Mouse (Mus musculus) intestine, embryonic 16.5 days (tissue): ENCODE measurements around the gene Sema4d. TPM values are rescaled to one million over a fixed set of nuclear protein-coding genes. Genes with fewer than 3 reads are reported as not detected.

ENCODE experiments used
- ATAC-seq: fragments of 200-750 bp; cut with Nextera tagmentation; 2 replicates; pipeline ENCODE4 v1.8.0; 2017; ENCODE audit warnings: moderate TSS enrichment, moderate library complexity
- H3K27ac ChIP-seq: fragments of 300-500 bp; sonication (generic); 2 replicates; pipeline ENCODE4 v1.5.1; 2014; ENCODE audit warnings: mild to moderate bottlenecking, low read length
- H3K27me3 ChIP-seq: fragments of 300-500 bp; sonication (generic); replicated peaks from 2 replicates; pipeline ENCODE4 v1.6.1; 2014; ENCODE audit warnings: low read length, control low read depth, mixed read lengths; ENCODE audit not compliant: control insufficient read depth, insufficient read depth
- H3K36me3 ChIP-seq: fragments of 300-500 bp; sonication (generic); 2 replicates; pipeline ENCODE4 v1.6.1; 2014; ENCODE audit warnings: low read length, control low read depth; ENCODE audit not compliant: control insufficient read depth, insufficient read depth
- H3K4me1 ChIP-seq: fragments of 300-500 bp; sonication (generic); 2 replicates; pipeline ENCODE4 v1.6.1; 2014; ENCODE audit warnings: low read length, control low read depth, mixed read lengths; ENCODE audit not compliant: control insufficient read depth, insufficient read depth
- H3K4me2 ChIP-seq: fragments of 300-500 bp; sonication (generic); 2 replicates; pipeline ENCODE4 v1.6.1; 2014; ENCODE audit warnings: low read depth, low read length, control low read depth
- H3K4me3 ChIP-seq: fragments of 300-500 bp; sonication (generic); 2 replicates; pipeline ENCODE4 v1.5.1; 2014; ENCODE audit warnings: mild to moderate bottlenecking, low read length
- H3K9ac ChIP-seq: fragments of 300-500 bp; sonication (generic); 2 replicates; pipeline ENCODE4 v1.6.1; 2014; ENCODE audit warnings: low read depth, low read length
- H3K9me3 ChIP-seq: fragments of 300-500 bp; sonication (generic); 2 replicates; pipeline ENCODE4 v1.6.1; 2016; ENCODE audit warnings: low read length, control low read depth; ENCODE audit not compliant: control insufficient read depth
- WGBS: fragments of 180-500 bp; shearing (Covaris S2); extraction: QIAGEN DNeasy Blood & Tissue Kit; methylation state at CpG from one replicate; pipeline ENCODE4 v1.1.7; 2014; 5-methylcytosine and 5-hydroxymethylcytosine counted together
- polyA plus RNA-seq: library from polyadenylated mRNA; unstranded; fragments of >200 nt; fragmentation: Nextera tagmentation; extraction: Ambion mirVana; gene quantifications from 2 replicates; pipeline ENCODE4 v1.2.1, GENCODE M21; 2015

Gene Sema4d
- polyA plus RNA-seq, 1 experiment from 2014 or later: 5.7 TPM

- Histone ChIP-seq H3K4me2 (no peak overlapping the region), H3K9me3 (no peaks in the 10 kb centered on the region), H3K36me3 (peaks cover 16% of the 10 kb centered on the region), H3K4me1 (peaks cover 22% of the 10 kb centered on the region), H3K27ac (no peak overlapping the region), H3K9ac (no peak overlapping the region), H3K4me3 (no peak overlapping the region), H3K27me3 (no peaks in the 10 kb centered on the region)
- 57% methylated on average over 1 of the region's 1 CpGs for WGBS
- ATAC-seq: no peak
Observed at GRCm38 (mm10) chr13:51649740-51650139, 143.8 kb downstream of the Sema4d start.

- Histone ChIP-seq H3K4me1 (peaks cover 24% of the 10 kb centered on the region), H3K9ac (no peak overlapping the region; the same call in 1 of the 2 replicates), H3K36me3 (peaks cover 9% of the 10 kb centered on the region), H3K27ac (no peak overlapping the region), H3K27me3 (no peaks in the 10 kb centered on the region), H3K9me3 (no peaks in the 10 kb centered on the region), H3K4me3 (no peak overlapping the region; the same call in 1 of the 2 replicates), H3K4me2 (peak overlapping the region; percentile 67; the same call in 1 of the 2 replicates)
- no peak for ATAC-seq
- 78% methylated on average over 4 of the region's 4 CpGs for WGBS
Observed at GRCm38 (mm10) chr13:51648237-51648636, 145.3 kb downstream of the Sema4d start.

GRCm38 (mm10) chr13:51647770-51648169 is 145.8 kb downstream of the Sema4d start:
- Histone ChIP-seq H3K9me3 (no peaks in the 10 kb centered on the region), H3K4me2 (peak overlapping the region; percentile 67), H3K4me3 (peak overlapping the region; percentile 49), H3K27me3 (no peaks in the 10 kb centered on the region), H3K27ac (no peak overlapping the region), H3K4me1 (peaks cover 24% of the 10 kb centered on the region), H3K36me3 (peaks cover 5% of the 10 kb centered on the region; the same call in 1 of the 2 replicates), H3K9ac (no peak overlapping the region; the same call in 1 of the 2 replicates)
- no peak for ATAC-seq
- 79% methylated on average over 3 of the region's 3 CpGs for WGBS

GRCm38 (mm10) chr13:51646362-51647027 is 147.1 kb downstream of the Sema4d start:
- no peaks in the 10 kb centered on the region for H3K27me3 ChIP-seq
- H3K4me2 ChIP-seq: peak overlapping the region; percentile 67
- peaks cover 3% of the 10 kb centered on the region; the same call in 1 of the 2 replicates for H3K36me3 ChIP-seq
- peak overlapping the region; percentile 78 for H3K4me3 ChIP-seq
- H3K9me3 ChIP-seq: no peaks in the 10 kb centered on the region
- ATAC-seq: no peak
- peak overlapping the region; percentile 63 for H3K27ac ChIP-seq
- 13% methylated on average over 3 of the region's 3 CpGs for WGBS
- peak overlapping the region; percentile 88 for H3K9ac ChIP-seq
- peaks cover 24% of the 10 kb centered on the region for H3K4me1 ChIP-seq

GRCm38 (mm10) chr13:51645872-51646271 is 147.7 kb downstream of the Sema4d start:
- WGBS: under 1% methylated on average over 7 of the region's 7 CpGs
- Histone ChIP-seq H3K4me1 (peaks cover 20% of the 10 kb centered on the region), H3K27ac (peak overlapping the region; percentile 91), H3K4me2 (peak overlapping the region; percentile 62), H3K4me3 (peak overlapping the region; percentile 78), H3K36me3 (peaks cover 2% of the 10 kb centered on the region; the same call in 1 of the 2 replicates), H3K27me3 (no peaks in the 10 kb centered on the region), H3K9ac (peak overlapping the region; percentile 88), H3K9me3 (no peaks in the 10 kb centered on the region)
- no peak for ATAC-seq

- peak; percentile 94 for ATAC-seq
- H3K36me3 ChIP-seq: no peaks in the 10 kb centered on the region
- H3K9me3 ChIP-seq: no peaks in the 10 kb centered on the region
- H3K9ac ChIP-seq: peak within 1 kb of the TSS; percentile 88
- no peaks in the 10 kb centered on the region for H3K27me3 ChIP-seq
- H3K27ac ChIP-seq: peak within 1 kb of the TSS; percentile 91
- H3K4me1 ChIP-seq: peaks cover 18% of the 10 kb centered on the region
- peak within 1 kb of the TSS; percentile 78 for H3K4me3 ChIP-seq
- H3K4me2 ChIP-seq: peak within 1 kb of the TSS; percentile 62
- WGBS: under 1% methylated on average over 83 of the region's 83 CpGs
Observed at GRCm38 (mm10) chr13:51644829-51645789, 148.4 kb downstream of the Sema4d start, which contains the start of gene Cks2. Cks2 (plus strand) TSS chr13:51645232.

- WGBS: 45% methylated on average over 20 of the region's 20 CpGs
Observed at GRCm38 (mm10) chr13:51643924-51644828, 149.4 kb downstream of the Sema4d start.

GRCm38 (mm10) chr13:51642171-51642778 is 151.3 kb downstream of the Sema4d start:
- Histone ChIP-seq H3K4me2 (peak overlapping the region; percentile 39), H3K36me3 (no peaks in the 10 kb centered on the region), H3K9ac (peak overlapping the region; percentile 49), H3K27ac (peak overlapping the region; percentile 34), H3K4me3 (peak overlapping the region; percentile 29), H3K9me3 (no peaks in the 10 kb centered on the region), H3K4me1 (peaks cover 12% of the 10 kb centered on the region), H3K27me3 (no peaks in the 10 kb centered on the region)
- 33% methylated on average over 11 of the region's 11 CpGs for WGBS
- peak; percentile 6; the same call in 1 of the 2 replicates for ATAC-seq

More at GRCm38 (mm10) chr13:51643924-51644828, 149.4 kb downstream of the Sema4d start:
- no peaks in the 10 kb centered on the region for H3K27me3 ChIP-seq
- no peaks in the 10 kb centered on the region for H3K9me3 ChIP-seq
- H3K4me3 ChIP-seq: peak overlapping the region; percentile 78
- peaks cover 18% of the 10 kb centered on the region for H3K4me1 ChIP-seq
- H3K4me2 ChIP-seq: peak overlapping the region; percentile 60
- H3K36me3 ChIP-seq: no peaks in the 10 kb centered on the region
- H3K9ac ChIP-seq: peak overlapping the region; percentile 74
- ATAC-seq: peak; percentile 12; the same call in 1 of the 2 replicates
- peak overlapping the region; percentile 68 for H3K27ac ChIP-seq
